Mouse (Mus musculus) ES-E14 (cell line): Measurements from ENCODE around the gene Acd.

Source experiments
- HCFC1 ChIP-seq: IDR thresholded peaks from 2 replicates; pipeline ENCODE4 v1.6.1; 2012; ENCODE audit warnings: low read length, inconsistent platforms, borderline replicate concordance; ENCODE audit not compliant: insufficient read depth
- MAFK ChIP-seq: IDR thresholded peaks from 2 replicates; pipeline ENCODE4 v1.6.1; 2014; ENCODE audit warnings: mild to moderate bottlenecking, low read depth, low read length, inconsistent platforms; ENCODE audit not compliant: insufficient read depth

DNA sequence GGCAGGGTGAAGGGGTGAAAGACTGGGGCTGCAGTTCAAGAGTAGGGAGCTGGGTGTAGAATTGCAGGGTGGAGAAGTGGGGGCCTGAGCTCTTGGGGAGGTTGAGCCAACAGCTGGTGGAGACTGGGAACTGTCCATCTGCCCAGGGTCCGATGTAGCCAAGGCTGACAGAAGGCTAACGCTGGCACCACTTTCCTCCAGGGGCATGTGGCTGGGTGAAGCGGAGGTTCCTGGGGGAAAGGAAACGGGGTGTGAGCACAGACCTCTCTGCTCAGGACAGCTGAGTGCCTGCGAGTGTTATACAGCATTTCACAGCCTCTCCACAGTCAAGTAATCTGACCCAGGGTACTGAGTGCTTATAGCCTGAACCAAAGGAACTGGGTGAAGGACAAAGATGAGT is 2.2 kb downstream of the Acd start:
- TF ChIP-seq HCFC1 (no peak), MAFK (no peak)
